Mouse (Mus musculus) ZHBTc4 (cell line): Measurements from ENCODE around the gene Card11.

Experiments used
- DNase-seq: peaks from one replicate; pipeline ENCODE4 v3.0.0-alpha.2; 2011; ENCODE audit warnings: low read depth, low spot score

Gene Card11

GRCm38 (mm10) chr5:140918519-140918918 is 81.9 kb downstream of the Card11 start:
- no peak for DNase-seq

- DNase-seq: no peak
These were observed 82.6 kb downstream of the Card11 start for GRCm38 (mm10) chr5:140917807-140918206.

- DNase-seq: no peak
These were observed 89.5 kb downstream of the Card11 start for GRCm38 (mm10) chr5:140910841-140911240.

GRCm38 (mm10) chr5:140900866-140901265 is 99.5 kb downstream of the Card11 start:
- DNase-seq: peak; percentile 85

- DNase-seq: peak; percentile 26
These were observed 109.3 kb downstream of the Card11 start for GRCm38 (mm10) chr5:140891080-140891479.

GRCm38 (mm10) chr5:140890050-140890449 is 110.3 kb downstream of the Card11 start:
- no peak for DNase-seq

GRCm38 (mm10) chr5:140889539-140889938 is 110.8 kb downstream of the Card11 start:
- DNase-seq: peak; percentile 95

- DNase-seq: no peak
These were observed 112.5 kb downstream of the Card11 start for GRCm38 (mm10) chr5:140887871-140888270.

- no peak for DNase-seq
These were observed 115.4 kb downstream of the Card11 start for GRCm38 (mm10) chr5:140884966-140885365.

GRCm38 (mm10) chr5:140882391-140882790 is 118.0 kb downstream of the Card11 start:
- peak; percentile 39 for DNase-seq

- DNase-seq: peak; percentile 87
These were observed 120.2 kb downstream of the Card11 start for GRCm38 (mm10) chr5:140880151-140880550.

- peak; percentile 84 for DNase-seq
These were observed 121.7 kb downstream of the Card11 start for GRCm38 (mm10) chr5:140878644-140879043.

- no peak for DNase-seq
These were observed 126.6 kb downstream of the Card11 start for GRCm38 (mm10) chr5:140873736-140874307.

- DNase-seq: peak; percentile 41
These were observed 127.3 kb downstream of the Card11 start for GRCm38 (mm10) chr5:140873039-140873551.

GRCm38 (mm10) chr5:140872532-140873038 is 127.8 kb downstream of the Card11 start:
- peak; percentile 81 for DNase-seq

GRCm38 (mm10) chr5:140871241-140871640 is 129.1 kb downstream of the Card11 start:
- no peak for DNase-seq

- peak; percentile 77 for DNase-seq
These were observed 131.3 kb downstream of the Card11 start for GRCm38 (mm10) chr5:140869034-140869433.

GRCm38 (mm10) chr5:140859730-140860129 is 140.7 kb downstream of the Card11 start:
- DNase-seq: peak; percentile 41

- DNase-seq: no peak
These were observed 142.0 kb downstream of the Card11 start for GRCm38 (mm10) chr5:140858335-140858734.

GRCm38 (mm10) chr5:140857432-140858154 is 142.8 kb downstream of the Card11 start:
- peak; percentile 21 for DNase-seq

- DNase-seq: no peak
These were observed 144.4 kb downstream of the Card11 start for GRCm38 (mm10) chr5:140855909-140856530.

- no peak for DNase-seq
These were observed 145.7 kb downstream of the Card11 start for GRCm38 (mm10) chr5:140854700-140855099.
